Mouse (Mus musculus) C2C12 (cell line): ENCODE measurements at regions not wholly inside any gene's neighbourhood (a gene's known extent, or its start where the extent isn't known, plus 50 kb on each side); places are given as distances from the start of the nearest gene placed in this dataset.

Experiments
- CTCF ChIP-seq: IDR thresholded peaks from one replicate; pipeline ENCODE4 v1.5.1; 2011; ENCODE audit not compliant: control insufficient read depth, insufficient read depth, insufficient read length
- USF1 ChIP-seq: IDR thresholded peaks from one replicate; pipeline ENCODE4 v1.6.1; 2011; ENCODE audit warnings: low read depth, mild to moderate bottlenecking, control low read depth, moderate library complexity

DNA sequence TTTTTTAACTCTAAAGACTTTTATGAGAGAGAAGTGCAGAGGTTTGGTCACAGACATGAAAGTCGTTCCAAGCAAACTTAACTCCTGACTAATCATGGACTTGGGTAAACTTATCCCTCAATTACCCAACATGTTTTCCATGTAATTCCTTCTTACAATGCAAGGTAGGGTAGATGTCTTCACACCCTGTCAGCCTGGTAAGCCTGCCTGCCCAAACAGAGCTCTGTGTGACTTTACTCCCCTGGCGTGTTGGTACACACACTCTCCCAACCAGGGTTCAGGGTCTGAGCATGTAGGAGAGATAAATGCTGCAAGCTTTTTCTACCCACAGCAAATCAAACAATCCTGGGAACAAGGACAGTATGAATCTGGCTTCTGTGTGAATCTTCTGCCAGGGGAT is 192.1 kb upstream of the Camk1g start:
- no peak for TF ChIP-seq USF1
- TF ChIP-seq CTCF = no peak
